Mouse (Mus musculus) ES-E14 (cell line): ENCODE results near the gene Ppil2. TPM values are rescaled to one million over a fixed set of nuclear protein-coding genes. Genes with fewer than 3 reads are reported as not detected.

Experiments
- DNase-seq: peaks from one replicate; pipeline ENCODE4 v3.0.0-alpha.2; 2013; ENCODE audit warnings: low read depth, low spot score
- H3K27ac ChIP-seq: 2 replicates; pipeline ENCODE4 v1.5.1; 2012; ENCODE audit warnings: low read depth, mild to moderate bottlenecking, low read length, moderate library complexity, mixed read lengths; ENCODE audit not compliant: poor library complexity, insufficient read depth, severe bottlenecking
- H3K36me3 ChIP-seq: 2 replicates; pipeline ENCODE4 v1.6.1; 2012; ENCODE audit warnings: mild to moderate bottlenecking, low read length, moderate library complexity, mixed read lengths; ENCODE audit not compliant: control insufficient read depth, poor library complexity, insufficient read depth, severe bottlenecking
- H3K4me1 ChIP-seq, 2 experiments: fragments of 150-350 bp in 1 of 2; sonication (generic) in 1 of 2; 2 replicates each; pipeline ENCODE4 v1.6.1; 2012; ENCODE audit warnings: low read length in 2 of 2, mild to moderate bottlenecking in 1 of 2, mixed read lengths in 1 of 2; ENCODE audit not compliant: control insufficient read depth in 2 of 2, insufficient read depth in 2 of 2, poor library complexity in 1 of 2
- H3K4me3 ChIP-seq, 2 experiments: fragments of 150-350 bp in 1 of 2; sonication (generic) in 1 of 2; 2 replicates each; pipeline ENCODE4 v1.5.1; 2012; ENCODE audit warnings: low read length in 2 of 2, low read depth in 1 of 2, mild to moderate bottlenecking in 1 of 2, mixed read lengths in 1 of 2; ENCODE audit not compliant: insufficient read depth in 1 of 2, poor library complexity in 1 of 2, severe bottlenecking in 1 of 2
- H3K9ac ChIP-seq: 2 replicates; pipeline ENCODE4 v1.6.1; 2012; ENCODE audit warnings: low read depth, mild to moderate bottlenecking, low read length, mixed read lengths; ENCODE audit not compliant: poor library complexity, insufficient read depth, severe bottlenecking
- H3K9me3 ChIP-seq: fragments of 150-350 bp; sonication (generic); 2 replicates; pipeline ENCODE4 v1.6.1; 2012; ENCODE audit warnings: low read depth, mild to moderate bottlenecking, low read length; ENCODE audit not compliant: control insufficient read depth, insufficient read depth
- CHD2 ChIP-seq: IDR thresholded peaks from 2 replicates; pipeline ENCODE4 v1.6.1; 2014; ENCODE audit warnings: mild to moderate bottlenecking, low read depth, low read length, inconsistent platforms
- HCFC1 ChIP-seq: IDR thresholded peaks from 2 replicates; pipeline ENCODE4 v1.6.1; 2012; ENCODE audit warnings: low read length, inconsistent platforms, borderline replicate concordance; ENCODE audit not compliant: insufficient read depth
- MAFK ChIP-seq: IDR thresholded peaks from 2 replicates; pipeline ENCODE4 v1.6.1; 2014; ENCODE audit warnings: mild to moderate bottlenecking, low read depth, low read length, inconsistent platforms; ENCODE audit not compliant: insufficient read depth
- ZC3H11A ChIP-seq: IDR thresholded peaks from 2 replicates; pipeline ENCODE4 v1.6.1; 2012; ENCODE audit warnings: low read depth, mild to moderate bottlenecking, inconsistent platforms, low read length, borderline replicate concordance
- ZNF384 ChIP-seq: IDR thresholded peaks from 2 replicates; pipeline ENCODE4 v1.6.1; 2012; ENCODE audit warnings: low read depth, low read length, inconsistent platforms
- in situ Hi-C, 2 experiments: fragments of 600-800 bp; cut with MboI; formaldehyde crosslinking; loops; one replicate each; pipeline ENCODE4 v1.15.1; 2025; ENCODE audit warnings: low sequenced_read_pairs in 2 of 2, inconsistent platforms in 1 of 2; ENCODE audit not compliant: unreplicated experiment in 2 of 2
- total RNA-seq: library from RNA; depleted of rRNA; stranded (reverse); fragments of 300-350 nt; gene quantifications from 2 replicates; pipeline ENCODE4 v1.2.3, GENCODE M21; 2012

Ppil2 gene
- total RNA-seq, 1 experiment = 73.2 TPM

DNA sequence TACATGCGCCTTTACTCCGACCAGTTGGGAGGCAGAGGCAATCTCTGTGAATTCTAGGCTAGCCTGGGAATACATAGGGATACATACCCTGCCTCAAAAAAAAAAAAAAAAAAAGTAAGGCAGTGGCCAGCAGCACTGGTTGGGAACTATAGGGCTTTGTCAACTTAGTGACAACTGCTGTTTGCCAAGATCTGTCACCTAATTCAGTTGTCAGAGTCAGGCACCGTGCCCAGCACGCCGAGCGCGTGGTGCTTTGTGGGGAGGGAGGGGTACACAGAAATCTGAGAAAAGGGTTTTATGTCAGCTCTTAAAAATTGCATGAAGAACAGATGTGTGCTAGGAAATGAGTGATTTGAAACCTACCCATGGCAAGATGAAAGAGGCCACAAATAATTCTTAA is 33.0 kb downstream of the Ppil2 start:
- no peak overlapping the region for H3K9ac ChIP-seq
- TF ChIP-seq CHD2 (no peak), MAFK (no peak), ZNF384 (peak; percentile 50; the same call in 1 of the 2 replicates), HCFC1 (no peak), ZC3H11A (no peak)
- no peak for DNase-seq
- H3K4me3 ChIP-seq = no peak overlapping the region
- peaks cover 0 to 2% of the 10 kb centered on the region in 2 experiments; a peak in 1 of 4 replicates for H3K4me1 ChIP-seq
- no peak overlapping the region for H3K27ac ChIP-seq
- H3K9me3 ChIP-seq = no peaks in the 10 kb centered on the region
- peaks cover 9% of the 10 kb centered on the region; the same call in 1 of the 2 replicates for H3K36me3 ChIP-seq
- in situ Hi-C loops = no loop called here

DNA sequence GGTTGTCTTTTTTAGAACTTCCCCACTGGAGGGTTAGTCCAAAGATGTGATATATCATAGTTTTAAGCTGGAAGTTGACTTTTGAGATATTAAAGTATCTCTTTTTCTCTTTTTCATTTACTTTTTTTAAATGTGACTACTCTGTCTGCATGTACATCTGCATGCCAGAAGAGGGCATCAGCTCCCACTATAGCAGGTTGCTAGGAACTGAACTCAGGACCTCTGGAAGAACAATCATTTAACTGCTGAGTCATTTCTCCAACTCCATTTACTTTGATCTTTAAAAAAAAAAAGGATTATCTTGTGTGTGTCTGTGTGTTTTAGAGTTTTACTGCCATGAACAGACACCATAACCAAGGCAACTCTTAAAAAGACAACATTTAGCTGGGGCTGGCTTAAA is 34.2 kb downstream of the Ppil2 start:
- TF ChIP-seq MAFK (0 out of 2 replicates have a peak, but pooled peaks have one; percentile 55), ZNF384 (no peak)
- Histone ChIP-seq H3K36me3 (peaks cover 4% of the 10 kb centered on the region; the same call in 1 of the 2 replicates), H3K9ac (no peak overlapping the region), H3K4me3 (no peak overlapping the region), H3K9me3 (no peaks in the 10 kb centered on the region), H3K4me1 (peaks cover 0 to 2% of the 10 kb centered on the region in 2 experiments; a peak in 1 of 4 replicates), H3K27ac (no peak overlapping the region)
- in situ Hi-C loops = no loop called here
- DNase-seq = no peak

DNA sequence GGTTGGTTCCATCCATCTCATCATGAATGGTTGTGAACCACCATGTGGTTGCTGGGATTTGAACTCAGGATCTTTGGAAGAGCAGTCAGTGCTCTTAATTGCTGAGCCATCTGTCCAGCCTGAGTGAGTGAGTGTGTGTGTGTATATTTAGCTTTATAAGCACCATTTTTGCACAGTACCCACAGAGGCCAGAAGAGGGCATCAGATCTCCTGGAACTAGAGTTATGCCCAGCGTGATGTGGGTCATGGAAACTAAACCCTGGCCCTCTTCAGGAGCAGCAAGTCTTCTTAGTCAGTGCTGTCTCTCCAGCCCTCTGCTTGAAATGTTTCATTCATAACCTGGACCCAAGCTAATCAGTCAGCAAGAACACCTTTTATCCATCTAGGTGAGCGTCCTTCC is 34.8 kb downstream of the Ppil2 start:
- DNase-seq = no peak
- Histone ChIP-seq H3K9me3 (no peaks in the 10 kb centered on the region), H3K4me1 (peaks cover 0 to 2% of the 10 kb centered on the region in 2 experiments; a peak in 1 of 4 replicates), H3K4me3 (no peak overlapping the region), H3K36me3 (peaks cover 3% of the 10 kb centered on the region; the same call in 1 of the 2 replicates), H3K9ac (no peak overlapping the region), H3K27ac (no peak overlapping the region)
- TF ChIP-seq ZC3H11A (peak; percentile 36; the same call in 1 of the 2 replicates), CHD2 (no peak)
- in situ Hi-C loops = no loop called here

DNA sequence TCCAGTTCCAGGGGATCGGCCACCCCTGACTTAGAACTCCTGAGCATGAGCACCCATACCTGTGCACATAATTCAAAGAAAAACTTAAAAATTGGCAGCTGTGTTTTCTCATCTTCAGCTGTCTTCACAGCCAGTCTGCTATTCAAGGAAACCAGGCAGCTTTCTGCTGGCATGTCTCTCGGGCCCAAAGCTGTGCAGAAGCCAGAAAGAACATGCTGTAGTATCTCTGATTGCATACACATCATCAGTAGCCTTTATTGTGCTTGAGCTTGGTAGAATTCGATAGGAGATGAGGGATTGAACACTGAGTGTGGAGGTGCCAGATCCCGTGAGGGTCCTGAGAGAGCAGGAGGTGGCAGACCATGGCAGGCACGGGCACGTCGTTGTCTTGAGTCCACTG is 38.1 kb downstream of the Ppil2 start:
- Histone ChIP-seq H3K4me3 (no peak overlapping the region), H3K4me1 (peaks cover 0 to 2% of the 10 kb centered on the region in 2 experiments; a peak in 1 of 4 replicates), H3K36me3 (peaks cover 3% of the 10 kb centered on the region; the same call in 1 of the 2 replicates), H3K9me3 (no peaks in the 10 kb centered on the region), H3K27ac (no peak overlapping the region), H3K9ac (no peak overlapping the region)
- no peak for DNase-seq
- in situ Hi-C loops = no loop called here
- TF ChIP-seq HCFC1 = no peak
- no peak for TF ChIP-seq CHD2
- TF ChIP-seq MAFK = no peak
- no peak for TF ChIP-seq ZNF384
- no peak for TF ChIP-seq ZC3H11A

DNA sequence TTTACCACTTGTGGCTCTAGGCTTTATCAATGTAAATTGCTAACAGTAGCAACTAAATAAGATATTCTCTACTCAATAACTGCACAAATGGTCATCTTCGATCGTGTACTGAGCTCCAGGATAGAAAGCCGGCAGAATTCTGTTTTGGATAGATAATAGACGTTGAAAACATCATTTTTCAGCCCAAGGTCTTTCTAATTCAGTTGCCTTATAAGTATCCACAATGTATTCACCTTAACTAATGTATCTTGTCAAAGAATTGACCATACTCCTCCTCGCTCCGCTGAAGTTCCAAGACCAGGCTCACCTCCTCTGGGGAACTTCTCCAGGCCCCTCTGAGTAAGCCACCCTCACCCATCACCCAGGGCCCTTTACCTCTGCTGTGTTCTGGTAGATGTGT is 40.3 kb downstream of the Ppil2 start:
- peak overlapping the region; percentile 2 to 83; a peak in 3 of 4 replicates for H3K4me3 ChIP-seq

More for the DNA sequence above, 40.3 kb downstream of the Ppil2 start:
- TF ChIP-seq MAFK = no peak
- TF ChIP-seq ZNF384 = no peak
- TF ChIP-seq ZC3H11A = no peak
- TF ChIP-seq CHD2 = no peak
- no peak for TF ChIP-seq HCFC1
- Histone ChIP-seq H3K27ac (no peak overlapping the region), H3K36me3 (peaks cover 3% of the 10 kb centered on the region; the same call in 1 of the 2 replicates), H3K9ac (no peak overlapping the region), H3K9me3 (no peaks in the 10 kb centered on the region), H3K4me1 (peaks cover 0 to 2% of the 10 kb centered on the region in 2 experiments; a peak in 1 of 4 replicates)
- no peak for DNase-seq
- in situ Hi-C loops = no loop called here
